Mouse (Mus musculus): ENCODE measurements at regions not wholly inside any gene's neighbourhood (a gene's known extent, or its start where the extent isn't known, plus 50 kb on each side); places are given as distances from the start of the nearest gene placed in this dataset.

DNA sequence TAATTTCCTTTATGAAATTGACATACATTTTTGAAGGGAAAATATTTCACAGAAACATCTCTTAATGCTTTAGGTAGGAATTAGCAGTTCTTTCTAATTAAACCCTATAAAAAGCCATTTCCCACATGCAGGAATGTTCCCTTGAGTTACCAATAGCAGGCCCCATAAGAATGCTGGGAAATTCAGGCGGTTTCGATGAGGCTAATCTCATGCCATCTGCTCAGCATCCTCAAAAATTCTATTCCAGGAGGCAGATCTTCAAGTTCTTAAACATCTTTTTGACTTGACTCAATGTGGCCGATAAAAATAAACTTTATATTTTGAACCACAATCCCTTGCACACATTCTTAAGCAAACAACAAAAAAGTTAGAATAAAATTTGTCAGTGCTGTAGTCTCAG, 591.0 kb downstream of the Lmo4 start:
- TF ChIP-seq CTCF (IDR thresholded peaks at IDR 0.05; ENCODE audit: extremely low read depth, insufficient read length, insufficient replicate concordance, low read depth, low read length) = no peak
- no peak for TF ChIP-seq POLR2A (IDR thresholded peaks at IDR 0.05; ENCODE audit: low read depth, low read length)

Data from small intestine, adult 2 months (tissue).